Mouse (Mus musculus): Measurements from ENCODE around the gene Krt10.

The Krt10 gene

GRCm38 (mm10) chr11:99385813-99386721 is 3.1 kb downstream of the Krt10 start:
- in situ Hi-C loops (cut with MboI; ENCODE audit: unreplicated experiment in 2 of 2), result loop anchor here in 1 of 2 experiments (25.0 kb wide), 1 partner anchor 626 kb away; the partner anchor contains the start of gene Krt33a

GRCm38 (mm10) chr11:99379568-99379967 is 9.6 kb downstream of the Krt10 start:
- in situ Hi-C loops (cut with MboI; ENCODE audit: unreplicated experiment in 2 of 2), result loop anchor here in 1 of 2 experiments (25.0 kb wide), 1 partner anchor 633 kb away; the partner anchor contains the start of gene Krt33a

- in situ Hi-C loops (cut with MboI; ENCODE audit: unreplicated experiment in 2 of 2), result loop anchor here in 1 of 2 experiments (25.0 kb wide), 1 partner anchor 637 kb away; the partner anchor contains the start of gene Krt33a
Measured at GRCm38 (mm10) chr11:99374803-99375202, 14.4 kb downstream of the Krt10 start, which contains the start of gene Krt28. Gene Krt28, minus strand, starts transcription at chr11:99374903.

GRCm38 (mm10) chr11:99369853-99370451 is 19.2 kb downstream of the Krt10 start:
- in situ Hi-C loops (cut with MboI; ENCODE audit: unreplicated experiment in 2 of 2), result no loop called here

GRCm38 (mm10) chr11:99369229-99369628 is 19.9 kb downstream of the Krt10 start:
- in situ Hi-C loops (cut with MboI; ENCODE audit: unreplicated experiment in 2 of 2), result no loop called here

GRCm38 (mm10) chr11:99366791-99367190 is 22.4 kb downstream of the Krt10 start:
- in situ Hi-C loops (cut with MboI; ENCODE audit: unreplicated experiment in 2 of 2), result no loop called here

- in situ Hi-C loops (cut with MboI; ENCODE audit: unreplicated experiment in 2 of 2), result no loop called here
Measured at GRCm38 (mm10) chr11:99364412-99364811, 24.8 kb downstream of the Krt10 start.

GRCm38 (mm10) chr11:99361423-99361822 is 27.7 kb downstream of the Krt10 start:
- in situ Hi-C loops (cut with MboI; ENCODE audit: unreplicated experiment in 2 of 2), result no loop called here

- in situ Hi-C loops (cut with MboI; ENCODE audit: unreplicated experiment in 2 of 2), result no loop called here
Measured at GRCm38 (mm10) chr11:99351004-99351403, 38.2 kb downstream of the Krt10 start, which contains the start of gene Krt27. Gene Krt27, minus strand, starts transcription at chr11:99351104.

- in situ Hi-C loops (cut with MboI; ENCODE audit: unreplicated experiment in 2 of 2), result no loop called here
Measured at GRCm38 (mm10) chr11:99339299-99339847, 49.8 kb downstream of the Krt10 start.

GRCm38 (mm10) chr11:99337866-99338265 is 51.3 kb downstream of the Krt10 start, which contains the start of gene Krt26:
Gene Krt26, minus strand, starts transcription at chr11:99337966.
- in situ Hi-C loops (cut with MboI; ENCODE audit: unreplicated experiment in 2 of 2), result no loop called here
